Mouse (Mus musculus) thymus, adult 2 months (tissue): Measurements from ENCODE around the gene Vamp2.

Experiments
- CTCF ChIP-seq: fragments of 200-500 bp; IDR thresholded peaks from 2 replicates; pipeline ENCODE4 v1.5.1; 2012; ENCODE audit warnings: mild to moderate bottlenecking, control low read depth, low read length, moderate library complexity, borderline replicate concordance; ENCODE audit not compliant: control insufficient read depth, poor library complexity, insufficient read depth; ENCODE audit errors: extremely low read depth
- POLR2A ChIP-seq: fragments of 200-500 bp; IDR thresholded peaks from 2 replicates; pipeline ENCODE4 v1.6.1; 2012; ENCODE audit warnings: mild to moderate bottlenecking, low read length, control low read depth, moderate library complexity; ENCODE audit not compliant: control insufficient read depth, poor library complexity, insufficient read depth; ENCODE audit errors: extremely low read depth

DNA sequence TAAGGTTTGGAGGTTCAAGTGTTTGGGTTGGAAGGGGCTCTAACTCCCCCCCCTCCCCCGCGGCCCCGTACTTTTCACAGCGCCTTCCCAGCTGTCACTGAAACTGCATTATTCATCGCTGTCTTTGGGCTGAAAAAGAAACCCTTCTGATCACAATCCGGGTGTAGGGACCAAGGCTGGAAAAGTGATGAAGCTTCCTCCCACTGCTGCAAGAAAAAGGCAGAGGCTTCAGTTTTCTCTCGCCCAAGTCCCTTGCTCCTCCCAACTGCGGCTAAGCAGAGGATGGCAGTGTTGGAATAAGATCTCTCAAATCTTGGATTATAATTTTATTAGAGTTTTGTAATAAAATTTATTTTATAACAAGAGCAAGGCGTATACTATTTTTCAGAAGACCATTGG is 15.6 kb upstream of the Vamp2 start:
- TF ChIP-seq CTCF (no peak), POLR2A (no peak)
